Mouse (Mus musculus) liver, adult 2 months (tissue): ENCODE measurements around the gene Ccp110. TPM values are rescaled to one million over a fixed set of nuclear protein-coding genes. Genes with fewer than 3 reads are reported as not detected.

Experiments
- DNase-seq: peaks from one replicate; pipeline ENCODE4 v3.0.0-alpha.2; 2011; ENCODE audit warnings: low read depth, low spot score; ENCODE audit errors: extremely low read depth
- H3K27ac ChIP-seq: fragments of 200-500 bp; replicated peaks from 2 replicates; pipeline ENCODE4 v1.5.1; 2012; ENCODE audit warnings: low read depth, mild to moderate bottlenecking, control low read depth, inconsistent platforms, low read length; ENCODE audit not compliant: insufficient read depth
- H3K27me3 ChIP-seq: fragments of 200-500 bp; 2 replicates; pipeline ENCODE4 v1.6.1; 2012; ENCODE audit warnings: mild to moderate bottlenecking, moderate library complexity, low read length, inconsistent platforms; ENCODE audit not compliant: control insufficient read depth, insufficient read depth
- H3K36me3 ChIP-seq: fragments of 200-500 bp; 2 replicates; pipeline ENCODE4 v1.6.1; 2012; ENCODE audit warnings: low read length, inconsistent platforms; ENCODE audit not compliant: control insufficient read depth, insufficient read depth
- H3K4me1 ChIP-seq: fragments of 200-500 bp; 2 replicates; pipeline ENCODE4 v1.6.1; 2011; ENCODE audit warnings: low read length; ENCODE audit not compliant: control insufficient read depth, insufficient read depth
- H3K4me3 ChIP-seq: fragments of 200-500 bp; 2 replicates; pipeline ENCODE4 v1.5.1; 2011; ENCODE audit warnings: low read depth, mild to moderate bottlenecking, control low read depth, low read length, moderate library complexity; ENCODE audit not compliant: insufficient read depth
- H3K79me2 ChIP-seq: fragments of 200-500 bp; 2 replicates; pipeline ENCODE4 v1.6.1; 2012; ENCODE audit warnings: inconsistent platforms, mild to moderate bottlenecking, low read length, moderate library complexity; ENCODE audit not compliant: control insufficient read depth, insufficient read depth
- H3K9ac ChIP-seq: fragments of 200-500 bp; 2 replicates; pipeline ENCODE4 v1.6.1; 2012; ENCODE audit warnings: low read depth, mild to moderate bottlenecking, control low read depth, inconsistent platforms, low read length
- CTCF ChIP-seq: fragments of 200-500 bp; IDR thresholded peaks from 2 replicates; pipeline ENCODE4 v1.5.1; 2011; ENCODE audit warnings: low read depth, low read length, control low read depth
- POLR2A ChIP-seq: fragments of 200-500 bp; IDR thresholded peaks from 2 replicates; pipeline ENCODE4 v1.6.1; 2011; ENCODE audit warnings: low read length, control low read depth; ENCODE audit not compliant: insufficient read depth; ENCODE audit errors: extremely low read depth
- WGBS: fragments of 180-500 bp; shearing (Covaris S2); methylation state at CpG from one replicate; pipeline ENCODE4 v1.1.7; 2018; 5-methylcytosine and 5-hydroxymethylcytosine counted together
- polyA plus RNA-seq: library from polyadenylated mRNA; depleted of rRNA; stranded (reverse); fragments of >200 nt; gene quantifications from 2 replicates; pipeline ENCODE4 v1.2.3, GENCODE M21; 2012
- total RNA-seq: library from RNA; depleted of rRNA; stranded (reverse); fragments of >200 nt; gene quantifications from 2 replicates; pipeline ENCODE4 v1.2.3, GENCODE M21; 2014

Gene Ccp110
- total and polyA plus RNA-seq, 2 experiments = 1.3 to 3.0 TPM

GRCm38 (mm10) chr7:118758369-118758768 is 46.0 kb downstream of the Ccp110 start:
- no peak for TF ChIP-seq POLR2A
- TF ChIP-seq CTCF = no peak
- Histone ChIP-seq H3K9ac (no peak overlapping the region), H3K27me3 (no peaks in the 10 kb centered on the region), H3K36me3 (peaks cover 22% of the 10 kb centered on the region; the same call in 1 of the 2 replicates), H3K4me1 (no peaks in the 10 kb centered on the region), H3K27ac (no peak overlapping the region), H3K4me3 (no peak overlapping the region), H3K79me2 (no peaks in the 10 kb centered on the region)
- 87% methylated on average over 4 of the region's 4 CpGs for WGBS
- no peak for DNase-seq

DNA sequence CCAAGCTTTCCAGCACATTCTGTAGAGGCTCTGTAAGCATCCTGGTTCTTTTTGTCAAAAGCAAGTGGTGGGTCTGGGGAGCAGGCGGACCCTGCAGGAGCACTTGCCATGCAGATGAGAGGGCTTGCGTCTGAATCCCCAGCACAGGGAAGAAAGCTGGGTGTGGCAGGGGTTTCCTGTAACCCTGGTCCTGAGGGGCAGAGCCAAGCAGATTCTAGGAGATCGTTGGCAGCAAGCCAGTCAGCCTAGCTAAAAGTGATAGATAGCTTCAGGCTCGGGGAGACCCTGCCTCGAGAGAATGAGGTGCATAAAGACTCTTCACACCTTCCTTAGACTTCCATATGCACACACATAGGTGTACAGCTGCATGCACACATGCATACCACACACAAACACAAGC is 47.0 kb downstream of the Ccp110 start:
- WGBS = 71% methylated on average over 5 of the region's 5 CpGs
- Histone ChIP-seq H3K36me3 (peaks cover 19% of the 10 kb centered on the region; the same call in 1 of the 2 replicates), H3K27ac (no peak overlapping the region), H3K27me3 (no peaks in the 10 kb centered on the region), H3K4me3 (no peak overlapping the region), H3K4me1 (no peaks in the 10 kb centered on the region), H3K9ac (no peak overlapping the region), H3K79me2 (no peaks in the 10 kb centered on the region)
- no peak for TF ChIP-seq CTCF
- TF ChIP-seq POLR2A = no peak
- no peak for DNase-seq

GRCm38 (mm10) chr7:118763939-118764338 is 51.6 kb downstream of the Ccp110 start:
- no peaks in the 10 kb centered on the region for H3K27me3 ChIP-seq
- 88% methylated on average over 11 of the region's 11 CpGs for WGBS
- H3K27ac ChIP-seq = no peak overlapping the region
- H3K9ac ChIP-seq = no peak overlapping the region
- no peaks in the 10 kb centered on the region for H3K4me1 ChIP-seq
- H3K36me3 ChIP-seq = peaks cover 14% of the 10 kb centered on the region; the same call in 1 of the 2 replicates
- DNase-seq = no peak
- no peaks in the 10 kb centered on the region for H3K79me2 ChIP-seq
- TF ChIP-seq CTCF (no peak), POLR2A (no peak)
- no peak overlapping the region for H3K4me3 ChIP-seq

DNA sequence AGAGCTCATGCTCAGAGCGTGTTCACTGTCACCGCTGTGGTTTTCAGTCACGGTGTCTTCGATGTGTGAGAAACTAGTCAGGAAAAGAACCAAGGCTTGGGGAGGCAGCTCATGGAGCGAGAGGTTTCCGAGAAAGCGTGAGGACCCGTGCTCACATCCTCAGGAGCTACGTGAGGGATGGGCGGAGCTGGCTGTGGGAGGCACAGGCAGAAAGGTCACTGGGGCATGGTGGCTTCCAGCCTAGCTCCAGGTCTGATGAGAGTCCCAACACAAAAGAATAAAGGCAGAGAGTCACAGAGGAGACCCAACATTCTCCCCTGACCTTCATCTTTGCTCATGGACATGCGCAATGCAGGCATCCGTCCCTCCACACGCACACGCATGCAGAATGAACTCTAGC is 52.4 kb downstream of the Ccp110 start:
- Histone ChIP-seq H3K4me3 (no peak overlapping the region), H3K9ac (no peak overlapping the region), H3K27ac (no peak overlapping the region), H3K79me2 (no peaks in the 10 kb centered on the region), H3K4me1 (no peaks in the 10 kb centered on the region), H3K27me3 (no peaks in the 10 kb centered on the region), H3K36me3 (peaks cover 14% of the 10 kb centered on the region; the same call in 1 of the 2 replicates)
- no peak for TF ChIP-seq CTCF
- no peak for TF ChIP-seq POLR2A
- 87% methylated on average over 14 of the region's 14 CpGs for WGBS
- DNase-seq = no peak

DNA sequence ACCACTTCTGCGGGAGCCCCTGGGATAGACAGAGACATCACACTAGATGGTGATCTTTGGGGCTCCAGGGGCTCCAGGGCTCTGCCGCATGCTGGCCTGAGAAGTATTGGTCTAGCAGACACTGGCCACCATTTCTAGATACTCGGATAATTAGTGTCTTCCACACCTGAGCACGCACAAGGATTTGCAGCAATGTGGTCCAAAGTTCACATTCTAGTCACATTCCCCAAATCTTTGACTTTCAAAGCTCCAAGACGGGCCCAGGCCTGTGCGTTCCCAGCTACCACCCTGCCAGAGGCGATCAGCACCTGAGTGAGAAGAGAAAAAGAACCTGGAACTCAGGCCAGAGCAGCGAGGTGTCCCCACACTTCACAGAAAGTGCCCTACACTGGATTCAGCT is 53.3 kb downstream of the Ccp110 start:
- H3K79me2 ChIP-seq = no peaks in the 10 kb centered on the region
- H3K4me3 ChIP-seq = no peak overlapping the region
- peaks cover 9% of the 10 kb centered on the region; the same call in 1 of the 2 replicates for H3K36me3 ChIP-seq
- no peaks in the 10 kb centered on the region for H3K4me1 ChIP-seq
- no peak overlapping the region for H3K27ac ChIP-seq
- TF ChIP-seq POLR2A (no peak), CTCF (no peak)
- peak; percentile 38 for DNase-seq
- no peaks in the 10 kb centered on the region for H3K27me3 ChIP-seq
- WGBS = 48% methylated on average over 8 of the region's 8 CpGs
- H3K9ac ChIP-seq = no peak overlapping the region

DNA sequence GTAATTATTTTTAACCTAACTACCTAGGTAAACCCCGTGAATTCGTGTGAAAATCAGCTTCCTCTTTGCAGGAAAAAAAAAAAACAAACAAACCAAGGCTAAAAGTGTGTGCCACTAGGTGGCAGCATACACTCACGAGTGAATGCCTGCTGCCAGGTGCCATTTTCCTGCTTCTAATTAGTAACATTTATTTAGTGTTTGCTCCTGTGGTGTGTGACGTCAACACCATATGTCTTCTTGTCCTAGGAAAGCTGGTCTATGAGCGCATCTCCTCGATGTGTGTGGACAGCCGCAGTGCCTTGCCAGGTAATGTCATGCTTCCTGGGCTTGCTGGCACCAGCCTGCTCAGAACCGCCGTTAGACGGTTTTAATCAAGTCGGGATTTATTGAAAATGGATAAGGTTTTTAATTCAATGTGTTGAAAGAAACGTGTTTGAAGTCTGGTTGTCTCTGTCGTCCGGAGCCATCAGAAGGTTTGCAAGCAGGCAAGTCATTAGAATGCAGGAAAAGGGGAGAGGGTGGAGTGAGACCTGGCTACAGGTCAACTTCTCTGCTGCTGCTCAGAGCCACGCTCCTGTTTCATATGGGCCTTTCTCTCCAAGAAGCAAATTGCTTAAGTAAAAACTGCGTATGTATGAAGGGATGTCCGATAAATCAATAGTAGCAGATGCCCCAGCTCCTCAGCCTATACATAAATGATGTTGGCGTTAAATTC is 53.9 kb downstream of the Ccp110 start:
- no peak overlapping the region for H3K4me3 ChIP-seq
- WGBS = 63% methylated on average over 18 of the region's 18 CpGs
- no peak overlapping the region for H3K9ac ChIP-seq
- H3K4me1 ChIP-seq = no peaks in the 10 kb centered on the region
- H3K27ac ChIP-seq = no peak overlapping the region
- H3K36me3 ChIP-seq = peaks cover 7% of the 10 kb centered on the region; the same call in 1 of the 2 replicates
- DNase-seq = peak; percentile 53
- H3K79me2 ChIP-seq = no peaks in the 10 kb centered on the region
- no peaks in the 10 kb centered on the region for H3K27me3 ChIP-seq
- TF ChIP-seq POLR2A = no peak
- peak; percentile 70; the same call in 1 of the 2 replicates for TF ChIP-seq CTCF
